ENCODE assay signal across 18 mouse cellular contexts in the genomic region with DNA sequence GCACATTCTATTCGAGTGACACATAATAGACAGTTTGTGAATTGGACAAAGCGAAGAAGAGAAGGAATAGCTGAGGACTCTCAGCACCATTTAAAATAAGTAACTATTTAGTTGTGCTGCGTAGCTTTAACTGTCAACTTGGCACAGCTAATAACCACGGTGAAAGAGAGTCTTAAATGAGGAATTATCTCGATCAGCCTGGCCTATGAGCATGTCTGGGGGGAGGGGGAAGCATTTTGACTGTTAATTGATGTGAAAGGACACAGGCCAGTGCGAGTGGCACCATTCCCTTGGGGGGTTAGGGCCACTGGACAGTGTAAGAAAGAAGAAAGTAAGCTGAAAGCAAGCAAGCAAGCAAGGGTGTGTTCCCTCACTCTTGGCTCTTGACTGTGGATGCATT. TPM values are rescaled to one million over a fixed set of nuclear protein-coding genes. Genes with fewer than 3 reads are reported as not detected.
"Had no signal": no experiment of that assay in that cellular context is flagged by ENCODE, and none has a peak within 500 bp of the region (broad histone marks: within the 10 kb centered on the region; RNA-seq: fewer than 3 reads in every experiment).

No protein-coding gene starts in this region.

- ATAC-seq: midbrain, embryonic 16.5 days had no signal

- H3K4me3 ChIP-seq: midbrain, embryonic 10.5 days; midbrain, embryonic 12.5 days; myocyte; neural tube, embryonic 13.5 days; neural tube, embryonic 15.5 days had no signal

- H3K27me3 ChIP-seq: midbrain, embryonic 12.5 days; neural tube, embryonic 13.5 days; neural tube, embryonic 15.5 days had no signal

- H3K9me3 ChIP-seq: midbrain, embryonic 10.5 days; midbrain, embryonic 12.5 days; neural tube, embryonic 13.5 days; neural tube, embryonic 15.5 days had no signal

- H3K36me3 ChIP-seq: midbrain, embryonic 10.5 days; midbrain, embryonic 12.5 days; neural tube, embryonic 13.5 days; neural tube, embryonic 15.5 days had no signal

- DNase-seq: lung, adult 18-20 months; lung, embryonic 14.5 days; lung, postnatal 10 days; lung, postnatal 4 days; midbrain, embryonic 14.5 days; right cerebral cortex, adult 18-20 months; right cerebral cortex, postnatal 25 days; right cerebral cortex, postnatal 4 days; spleen, adult 18-20 months; thymus, adult 18-20 months; thymus, postnatal 14 days; thymus, postnatal 36 days had no signal

RNA-seq across cellular contexts. Expression of gene Rgs9, which starts 38.0 kb away (rescaled TPM):
- polyA plus RNA-seq: myocyte had no signal
